Mouse (Mus musculus) erythroblast, embryonic 14.5 days (primary cell): Measurements from ENCODE around the gene Ankrd63.

Experiments used
- GATA1 ChIP-seq: IDR thresholded peaks from 2 replicates; pipeline ENCODE4 v1.6.1; 2012; ENCODE audit warnings: low read length, inconsistent platforms, mixed read lengths
- TAL1 ChIP-seq: IDR thresholded peaks from 3 replicates; pipeline ENCODE4 v1.6.1; 2012; ENCODE audit warnings: low read length, inconsistent platforms, mixed read lengths

DNA sequence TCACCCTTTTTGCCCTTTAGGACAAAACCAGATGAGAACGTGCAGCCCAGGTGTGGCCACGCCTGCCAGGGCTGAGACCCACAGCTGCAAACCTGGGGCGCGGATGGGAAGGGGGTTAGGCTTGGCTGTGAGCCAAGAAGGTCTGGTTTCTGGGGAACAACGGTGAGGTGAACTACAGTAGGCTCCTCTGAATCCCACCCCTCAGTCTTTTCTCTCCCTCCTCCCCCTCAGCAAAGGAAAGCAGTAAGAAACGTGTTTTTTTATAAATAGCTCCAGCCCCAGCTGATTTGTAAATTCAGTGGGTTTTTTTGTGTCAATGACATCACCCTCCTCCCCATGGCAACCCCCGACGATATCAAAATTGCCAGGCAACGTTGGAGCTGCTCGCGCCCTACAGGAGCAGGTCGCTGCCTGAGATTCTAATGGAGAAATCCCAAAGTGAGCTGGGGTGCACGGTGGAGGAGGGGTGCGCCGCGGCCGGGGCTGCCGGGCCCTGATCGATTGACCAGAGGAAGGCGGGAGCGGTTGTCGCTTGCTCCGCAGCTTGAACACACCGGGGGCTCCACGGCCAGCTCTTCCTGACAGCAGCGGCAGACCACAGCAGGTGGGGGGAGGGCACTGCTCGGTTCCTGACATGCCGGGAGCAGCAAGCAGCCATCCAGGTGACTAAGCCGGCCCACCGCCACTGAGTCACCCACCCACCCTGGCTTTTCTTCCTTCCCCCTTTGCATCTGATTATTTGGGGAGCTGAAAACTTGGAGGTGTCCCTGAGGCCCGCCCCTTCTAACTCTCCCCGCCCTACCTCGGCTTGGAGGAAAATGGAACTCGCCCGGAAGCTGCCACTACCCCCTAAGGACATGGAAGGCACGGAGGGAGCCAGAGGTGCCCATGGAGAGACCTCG lies 40.6 kb downstream of the Ankrd63 start, which contains the start of gene Pak6:
- TF ChIP-seq TAL1 = no peak
- no peak for TF ChIP-seq GATA1
